Mouse (Mus musculus) small intestine, adult 10 weeks (tissue): ENCODE data around the gene Hacd1. TPM values are rescaled to one million over a fixed set of nuclear protein-coding genes. Genes with fewer than 3 reads are reported as not detected.

Experiments used
- polyA plus RNA-seq: library from polyadenylated mRNA; stranded (reverse); fragments of 350-450 nt; fragmentation: Illumina TruSeq; extraction: RNeasy Lipid Tissue Mini Kit (QIAGEN cat#74804); gene quantifications from one replicate; pipeline ENCODE4 v1.2.3, GENCODE M21; 2014; ENCODE audit warnings: low replicate concordance

Hacd1 gene
- polyA plus RNA-seq, result 89.9 TPM

GRCm38 (mm10) chr2:14055566-14056331, at the start of gene Hacd1:
Gene Hacd1, minus strand, starts transcription at chr2:14056135.

GRCm38 (mm10) chr2:14073362-14074220, 17.7 kb upstream of the Hacd1 start, which contains the start of gene Stam:
Gene Stam, plus strand, starts transcription at chr2:14074098.

Other genes with a start within 250 kb of the Hacd1 start
- 119 TPM for gene Stam, start 18.0 kb upstream of the Hacd1 start, polyA plus RNA-seq
- gene Tmem236, start 118.4 kb upstream of the Hacd1 start, polyA plus RNA-seq, result 446 TPM
- 26.7 TPM for gene Mrc1, start 173.3 kb upstream of the Hacd1 start, polyA plus RNA-seq